Comparison of ENCODE assay signal across 30 mouse cellular contexts in genomic region chr1:151295486-151295885, GRCm38 (mm10). TPM values are rescaled to one million over a fixed set of nuclear protein-coding genes. Genes with fewer than 3 reads are reported as not detected.
DNase-seq lines count a peak whose midpoint lies in the region; ATAC-seq and TF ChIP-seq lines count a peak whose summit lies in the region.
"Had no signal": no experiment of that assay in that cellular context is flagged by ENCODE, and none has a peak within 500 bp of the region (broad histone marks: within the 10 kb centered on the region; RNA-seq: fewer than 3 reads in every experiment).

No protein-coding gene starts in this region.

- H3K9me3 ChIP-seq in heart, postnatal 0 days (replicated peaks; ENCODE audit: control insufficient read depth, low read length): no peaks in the 10 kb centered on the region
- no peaks in the 10 kb centered on the region for H3K9me3 ChIP-seq in heart, embryonic 12.5 days (replicated peaks)
- no peaks in the 10 kb centered on the region for H3K9me3 ChIP-seq in midbrain, embryonic 15.5 days
- no peaks in the 10 kb centered on the region for H3K9me3 ChIP-seq in midbrain, embryonic 11.5 days (ENCODE audit: control insufficient read depth, low read length)
- H3K9me3 ChIP-seq in forebrain, embryonic 14.5 days (replicated peaks; ENCODE audit: control insufficient read depth, low read length): no peaks in the 10 kb centered on the region
- H3K9me3 ChIP-seq: embryonic facial prominence, embryonic 13.5 days; embryonic facial prominence, embryonic 15.5 days; forebrain, embryonic 10.5 days; forebrain, embryonic 12.5 days; forebrain, embryonic 15.5 days; G1E had no signal

- peak; percentile 87 for DNase-seq in heart, adult 11 months
- DNase-seq in heart, postnatal 36 days: no peak
- DNase-seq in heart, postnatal 0 days (ENCODE audit: low spot score): peak; percentile 16
- no peak for DNase-seq in midbrain, embryonic 11.5 days (ENCODE audit: low spot score, missing footprints)
- peak; percentile 8 for DNase-seq in brain, embryonic 14.5 days (ENCODE audit: low read depth)
- no peak for DNase-seq in forebrain, embryonic 14.5 days (ENCODE audit: low spot score)
- DNase-seq: adrenal gland, adult 8-10 months; adrenal gland, postnatal 14 days; adrenal gland, postnatal 36 days; B cell, adult 2 months; cerebellum, adult 11 months; cerebellum, adult 18-20 months; cerebellum, adult 8-10 months; cerebellum, adult 9-11 months; cerebellum, postnatal 14 days; cerebellum, postnatal 36 days; embryo, embryonic 11 days had no signal

- no peak for ATAC-seq in heart, postnatal 0 days (ENCODE audit: insufficient read depth, low read depth)
- ATAC-seq in heart, embryonic 12.5 days (ENCODE audit: insufficient number of reproducible peaks, low FRiP score): no peak
- peak; percentile 65; the same call in 1 of the 2 replicates for ATAC-seq in midbrain, embryonic 15.5 days (replicated peaks)
- ATAC-seq in midbrain, embryonic 11.5 days (ENCODE audit: low FRiP score): no peak
- ATAC-seq in forebrain, embryonic 14.5 days: no peak
- ATAC-seq: activated CD4-positive, CD25-positive, alpha-beta regulatory T cell, adult 4 months; CD4-positive, CD25-positive, alpha-beta regulatory T cell, adult 4 months; forebrain, embryonic 15.5 days; Patski had no signal

- no peak overlapping the region for H3K27ac ChIP-seq in heart, postnatal 0 days (ENCODE audit: low read depth)
- no peak overlapping the region for H3K27ac ChIP-seq in heart, embryonic 12.5 days (ENCODE audit: poor library complexity, severe bottlenecking)
- no peak overlapping the region for H3K27ac ChIP-seq in midbrain, embryonic 15.5 days
- no peak overlapping the region for H3K27ac ChIP-seq in midbrain, embryonic 11.5 days (ENCODE audit: low read depth, low read length)
- no peak overlapping the region for H3K27ac ChIP-seq in forebrain, embryonic 14.5 days (ENCODE audit: low read depth, low read length)
- H3K27ac ChIP-seq: embryonic facial prominence, embryonic 13.5 days; embryonic facial prominence, embryonic 15.5 days; forebrain, embryonic 10.5 days; forebrain, embryonic 12.5 days; forebrain, embryonic 15.5 days had no signal

- H3K4me2 ChIP-seq in heart, postnatal 0 days (ENCODE audit: low read depth, low read length): no peak overlapping the region
- no peak overlapping the region for H3K4me2 ChIP-seq in heart, embryonic 12.5 days
- H3K4me2 ChIP-seq in midbrain, embryonic 15.5 days: no peak overlapping the region
- H3K4me2 ChIP-seq in midbrain, embryonic 11.5 days: no peak overlapping the region
- H3K4me2 ChIP-seq in forebrain, embryonic 14.5 days (ENCODE audit: low read length): no peak overlapping the region
- H3K4me2 ChIP-seq: embryonic facial prominence, embryonic 13.5 days; embryonic facial prominence, embryonic 15.5 days; forebrain, embryonic 12.5 days; forebrain, embryonic 15.5 days had no signal

- WGBS in heart, postnatal 0 days: 23% methylated on average over 3 of the region's 3 CpGs
- 37% methylated on average over 3 of the region's 3 CpGs for WGBS in heart, embryonic 12.5 days
- 55% methylated on average over 3 of the region's 3 CpGs for WGBS in midbrain, embryonic 15.5 days
- WGBS in midbrain, embryonic 11.5 days: 77% methylated on average over 3 of the region's 3 CpGs
- WGBS in forebrain, embryonic 14.5 days: 79% methylated on average over 3 of the region's 3 CpGs

- intact Hi-C loops in heart, postnatal 36 days (cut with DNase I): no loop called here

- H3K36me3 ChIP-seq in heart, postnatal 0 days (replicated peaks; ENCODE audit: control insufficient read depth, insufficient read depth, low read length): no peaks in the 10 kb centered on the region
- no peaks in the 10 kb centered on the region for H3K36me3 ChIP-seq in heart, embryonic 12.5 days
- no peaks in the 10 kb centered on the region for H3K36me3 ChIP-seq in midbrain, embryonic 15.5 days (replicated peaks)
- H3K36me3 ChIP-seq in midbrain, embryonic 11.5 days (ENCODE audit: control insufficient read depth, insufficient read depth, low read length): no peaks in the 10 kb centered on the region
- no peaks in the 10 kb centered on the region for H3K36me3 ChIP-seq in forebrain, embryonic 14.5 days (ENCODE audit: control insufficient read depth, insufficient read depth, low read length)
- H3K36me3 ChIP-seq: embryonic facial prominence, embryonic 13.5 days; embryonic facial prominence, embryonic 15.5 days; forebrain, embryonic 10.5 days; forebrain, embryonic 12.5 days; forebrain, embryonic 15.5 days; G1E had no signal

- no peaks in the 10 kb centered on the region for H3K27me3 ChIP-seq in heart, postnatal 0 days (ENCODE audit: control insufficient read depth, insufficient read depth, low read length)
- no peaks in the 10 kb centered on the region for H3K27me3 ChIP-seq in heart, embryonic 12.5 days (replicated peaks)
- H3K27me3 ChIP-seq in midbrain, embryonic 15.5 days (replicated peaks): no peaks in the 10 kb centered on the region
- no peaks in the 10 kb centered on the region for H3K27me3 ChIP-seq in midbrain, embryonic 11.5 days (ENCODE audit: control insufficient read depth, insufficient read depth, low read length)
- H3K27me3 ChIP-seq in forebrain, embryonic 14.5 days (replicated peaks; ENCODE audit: control insufficient read depth, insufficient read depth, low read length): no peaks in the 10 kb centered on the region
- H3K27me3 ChIP-seq: CH12.LX; embryonic facial prominence, embryonic 13.5 days; embryonic facial prominence, embryonic 15.5 days; forebrain, embryonic 12.5 days; forebrain, embryonic 15.5 days; Patski had no signal

- no peak for TF ChIP-seq EP300 in heart, postnatal 0 days (IDR thresholded peaks at IDR 0.05; ENCODE audit: low read depth)

- H3K4me3 ChIP-seq in heart, postnatal 0 days (ENCODE audit: low read depth, low read length): no peak overlapping the region
- no peak overlapping the region for H3K4me3 ChIP-seq in heart, embryonic 12.5 days
- H3K4me3 ChIP-seq in midbrain, embryonic 15.5 days: no peak overlapping the region
- no peak overlapping the region for H3K4me3 ChIP-seq in midbrain, embryonic 11.5 days (ENCODE audit: low read depth, low read length)
- H3K4me3 ChIP-seq in forebrain, embryonic 14.5 days (ENCODE audit: low read depth, low read length): no peak overlapping the region
- H3K4me3 ChIP-seq: embryonic facial prominence, embryonic 13.5 days; embryonic facial prominence, embryonic 15.5 days; erythroblast, embryonic 14.5 days; forebrain, embryonic 10.5 days; forebrain, embryonic 12.5 days; forebrain, embryonic 15.5 days had no signal

- TF ChIP-seq CTCF in heart, postnatal 0 days (IDR thresholded peaks at IDR 0.05; ENCODE audit: low read depth): no peak
- TF ChIP-seq CTCF in brain, embryonic 14.5 days (IDR thresholded peaks at IDR 0.05; ENCODE audit: borderline replicate concordance, extremely low read depth, insufficient read depth, insufficient read length): no peak

- H3K9ac ChIP-seq in heart, postnatal 0 days (replicated peaks; ENCODE audit: low read depth, low read length): no peak overlapping the region
- H3K9ac ChIP-seq in heart, embryonic 12.5 days: no peak overlapping the region
- H3K9ac ChIP-seq in midbrain, embryonic 15.5 days: no peak overlapping the region
- no peak overlapping the region for H3K9ac ChIP-seq in midbrain, embryonic 11.5 days (ENCODE audit: low read length)
- no peak overlapping the region for H3K9ac ChIP-seq in forebrain, embryonic 14.5 days (ENCODE audit: low read length)
- H3K9ac ChIP-seq: embryonic facial prominence, embryonic 13.5 days; embryonic facial prominence, embryonic 15.5 days; forebrain, embryonic 12.5 days; forebrain, embryonic 15.5 days had no signal

- TF ChIP-seq POLR2A in brain, embryonic 14.5 days (IDR thresholded peaks at IDR 0.05; ENCODE audit: borderline replicate concordance, extremely low read depth, insufficient read depth, insufficient read length, poor library complexity, severe bottlenecking): no peak

- H3K4me1 ChIP-seq in heart, postnatal 0 days (ENCODE audit: control insufficient read depth, insufficient read depth): no peaks in the 10 kb centered on the region
- peaks cover 10% of the 10 kb centered on the region; the same call in 1 of the 2 replicates for H3K4me1 ChIP-seq in heart, embryonic 12.5 days (replicated peaks)
- no peaks in the 10 kb centered on the region for H3K4me1 ChIP-seq in midbrain, embryonic 15.5 days
- no peaks in the 10 kb centered on the region for H3K4me1 ChIP-seq in midbrain, embryonic 11.5 days (ENCODE audit: control insufficient read depth, insufficient read depth, low read length)
- H3K4me1 ChIP-seq in forebrain, embryonic 14.5 days (ENCODE audit: control insufficient read depth, insufficient read depth, low read length): no peaks in the 10 kb centered on the region
- H3K4me1 ChIP-seq: embryonic facial prominence, embryonic 13.5 days; embryonic facial prominence, embryonic 15.5 days; forebrain, embryonic 10.5 days; forebrain, embryonic 12.5 days; forebrain, embryonic 15.5 days had no signal

RNA-seq across cellular contexts. Expression of gene Ivns1abp, which starts 48.8 kb away (rescaled TPM):
- total RNA-seq in heart, postnatal 36 days (2021): 100 to 1,000 TPM; 774 to 837 TPM
- 385 and 413 TPM in 2 replicates for total RNA-seq in heart, postnatal 0 days (2014; rRNA removed; ENCODE audit: low replicate concordance)
- polyA plus RNA-seq in heart, postnatal 0 days (2015; fragmentation: Nextera tagmentation; extraction: Ambion mirVana): 272 and 278 TPM in 2 replicates
- 297 and 319 TPM in 2 replicates for polyA plus RNA-seq in heart, embryonic 12.5 days (2016; fragmentation: Nextera tagmentation; extraction: Ambion mirVana)
- polyA plus RNA-seq in midbrain, embryonic 15.5 days (2015; fragmentation: Nextera tagmentation; extraction: Ambion mirVana): 247 and 257 TPM in 2 replicates
- 434 and 473 TPM in 2 replicates for polyA plus RNA-seq in midbrain, embryonic 11.5 days (2014; fragmentation: Nextera tagmentation; extraction: Ambion mirVana)
- 203 and 240 TPM in 2 replicates for polyA plus RNA-seq in brain, embryonic 14.5 days (2012; rRNA removed)
- 323 and 358 TPM in 2 replicates for polyA plus RNA-seq in forebrain, embryonic 14.5 days (2014; fragmentation: Nextera tagmentation; extraction: Ambion mirVana)

Comparison
In these comparisons a context has a peak if more than half of its experiments do, and no peak if none do; other contexts are left out.
1. DNase-seq: peak in heart, adult 11 months (single experiment), heart, postnatal 0 days (single experiment) and brain, embryonic 14.5 days (single experiment); none in heart, postnatal 36 days (0 of 2), midbrain, embryonic 11.5 days (single experiment) and forebrain, embryonic 14.5 days (single experiment).